Mouse (Mus musculus) frontal cortex, postnatal 10 days (tissue): Measurements from ENCODE around the gene Perp.

ENCODE experiments used
- DNase-seq, 2 experiments: peaks; one replicate each; pipeline ENCODE4 v3.0.0; 2022; ENCODE audit warnings: low spot score in 2 of 2, mixed read lengths in 1 of 2

The Perp gene

GRCm38 (mm10) chr10:18863332-18863731, 18.5 kb downstream of the Perp start:
- DNase-seq: no peak

GRCm38 (mm10) chr10:18864753-18865152, 19.9 kb downstream of the Perp start:
- DNase-seq: no peak

GRCm38 (mm10) chr10:18870990-18871389, 26.2 kb downstream of the Perp start:
- no peak for DNase-seq

- no peak for DNase-seq
These were observed 31.4 kb downstream of the Perp start for GRCm38 (mm10) chr10:18876211-18876610.

- DNase-seq: no peak
These were observed 33.3 kb downstream of the Perp start for GRCm38 (mm10) chr10:18878111-18878510.

DNA sequence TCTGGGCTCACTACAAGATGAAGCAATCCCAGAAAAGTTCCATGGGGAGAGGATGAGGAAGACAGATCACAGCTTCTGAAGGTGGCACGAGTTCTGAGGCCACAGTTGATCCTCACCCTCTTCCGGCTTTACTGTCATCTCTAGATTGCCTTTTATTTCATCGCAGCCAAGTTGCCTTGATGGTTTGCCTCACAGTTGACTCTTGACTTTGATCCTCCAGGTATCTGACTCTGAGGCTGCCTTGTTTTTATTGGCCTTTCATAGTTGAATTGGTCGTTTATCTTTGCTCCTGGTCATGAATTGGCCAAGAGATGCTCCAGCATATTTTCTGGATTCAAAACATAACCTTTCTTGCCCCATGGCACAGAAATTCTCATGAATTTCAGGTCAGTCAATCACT, 34.3 kb downstream of the Perp start:
- no peak for DNase-seq

DNA sequence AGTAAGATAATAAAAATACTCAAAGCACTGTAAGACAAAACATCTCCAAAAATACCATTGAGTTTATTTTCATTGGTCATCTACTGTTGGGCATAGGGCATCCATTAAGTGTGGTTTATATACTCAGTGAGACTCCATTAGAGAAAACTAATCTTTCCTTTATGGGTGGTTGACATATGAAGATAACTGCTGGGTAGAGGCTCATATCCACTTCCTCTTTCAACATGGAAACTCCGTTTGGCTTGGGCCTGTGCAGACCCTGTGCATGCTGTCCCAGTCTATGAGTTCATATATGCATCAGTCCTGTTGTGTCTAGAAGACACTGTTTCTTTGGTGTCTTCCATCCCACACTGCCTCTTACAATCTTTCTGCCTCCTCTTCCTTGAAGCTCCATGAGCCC, 34.9 kb downstream of the Perp start:
- no peak for DNase-seq

DNA sequence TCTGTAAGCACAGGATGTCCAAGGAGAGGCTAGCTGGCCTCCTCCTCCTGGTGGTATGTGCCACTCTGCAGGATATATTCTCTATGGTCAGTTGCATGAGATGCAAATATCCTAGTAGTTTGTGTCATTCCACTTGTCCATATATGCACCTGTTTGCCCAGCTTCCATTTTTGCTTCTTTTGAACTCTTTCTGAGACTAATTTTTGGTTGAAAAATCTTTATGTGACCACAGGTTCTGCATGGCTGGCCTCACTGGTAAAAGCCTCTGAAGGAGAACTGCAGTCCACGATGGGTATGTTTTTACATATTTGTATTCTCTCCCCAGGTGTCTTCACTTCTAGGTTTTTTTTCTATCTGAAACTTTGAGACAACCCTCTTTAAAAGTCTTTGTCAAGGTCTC, 37.4 kb downstream of the Perp start:
- no peak for DNase-seq

DNA sequence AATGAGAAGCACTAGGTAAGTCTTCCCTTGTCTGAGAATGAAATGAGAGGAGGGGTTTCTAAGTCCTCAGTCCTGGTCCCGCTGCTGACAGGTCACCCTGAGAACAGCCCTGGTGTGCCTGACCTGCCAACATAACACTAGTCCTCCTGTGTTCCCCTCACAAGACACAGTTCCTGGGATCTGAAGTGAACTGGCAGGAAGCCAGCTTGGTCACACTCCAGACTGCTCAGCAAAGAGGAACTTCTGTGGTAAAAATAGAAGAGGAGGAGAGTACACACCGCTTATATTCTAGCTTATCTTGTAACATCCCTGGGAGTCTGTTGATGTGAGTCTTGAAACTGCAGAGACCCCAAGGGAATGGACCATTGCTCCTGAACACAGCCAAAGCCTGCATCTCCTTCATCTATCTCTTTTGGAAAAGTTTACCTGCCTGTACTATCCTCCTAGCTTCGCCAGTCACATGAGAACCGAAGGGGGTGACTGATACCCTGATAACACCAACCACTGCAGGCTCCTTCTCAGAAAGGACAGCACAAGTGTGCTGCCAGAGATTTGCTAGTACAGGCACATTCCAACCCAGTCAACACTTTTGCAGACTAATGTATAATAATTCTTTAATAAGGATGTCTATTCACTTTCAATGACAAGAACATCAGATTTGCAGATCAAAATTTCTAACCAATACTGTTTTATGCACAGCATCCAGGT, 42.3 kb downstream of the Perp start:
- DNase-seq: peak; percentile 41

GRCm38 (mm10) chr10:18888751-18889150, 43.9 kb downstream of the Perp start:
- no peak for DNase-seq

DNA sequence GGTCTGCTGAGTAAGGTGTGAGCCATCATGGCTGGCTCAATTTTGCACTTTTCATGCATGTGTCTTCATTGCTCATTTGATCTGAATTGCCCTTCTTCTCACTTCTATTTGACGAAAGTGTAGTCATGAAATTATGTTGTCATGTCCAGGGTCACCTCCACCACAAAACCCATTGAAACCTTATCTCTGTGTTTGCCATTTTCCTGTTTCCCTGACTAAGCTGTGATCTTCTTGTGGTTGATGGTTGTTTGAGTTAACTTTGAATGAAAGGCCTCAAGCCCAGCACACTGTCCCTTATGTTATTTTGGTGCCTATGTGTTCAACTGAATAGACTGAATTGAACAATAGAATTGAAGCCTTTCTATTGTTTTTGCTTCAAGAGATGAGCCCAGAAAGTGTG, 44.4 kb downstream of the Perp start:
- no peak for DNase-seq

DNA sequence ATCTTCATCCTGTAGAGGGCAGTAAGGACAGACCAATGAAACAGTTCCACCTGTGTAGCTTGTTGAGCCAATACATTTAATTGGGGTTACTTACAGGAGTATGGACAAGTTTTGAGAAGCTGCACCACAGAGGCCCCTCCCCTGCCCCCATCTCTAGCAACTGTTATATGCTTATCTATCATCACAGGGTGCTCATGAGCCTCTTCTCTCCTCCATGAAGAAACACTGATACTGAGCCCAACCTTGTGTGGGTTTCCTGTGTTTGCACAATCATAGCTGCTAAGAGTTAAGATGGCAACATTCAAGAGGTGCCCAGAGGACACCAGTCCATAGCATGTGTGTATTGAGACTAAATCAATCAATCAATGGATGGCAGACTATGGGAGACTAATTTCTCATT, 46.3 kb downstream of the Perp start:
- no peak for DNase-seq

DNA sequence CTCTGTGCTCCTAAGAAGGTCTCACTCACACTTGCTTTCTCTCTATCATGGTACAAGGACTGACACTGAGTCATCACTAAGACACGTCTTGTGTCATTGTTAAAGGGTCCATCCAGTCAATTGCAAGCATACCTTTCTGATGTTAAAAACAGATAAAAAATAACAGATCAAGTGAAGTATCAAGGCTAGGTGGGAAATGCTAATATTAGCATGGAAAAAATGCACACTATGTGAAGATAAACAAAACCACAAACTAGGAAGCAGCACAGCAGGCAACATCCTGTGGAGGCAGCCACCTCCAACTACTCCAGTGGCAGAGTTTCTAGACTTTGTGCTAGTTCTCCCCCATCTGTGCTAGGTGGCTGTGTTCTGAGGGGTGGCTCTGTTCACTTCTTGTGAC, 47.3 kb downstream of the Perp start:
- DNase-seq: no peak

- no peak for DNase-seq
These were observed 49.7 kb downstream of the Perp start for GRCm38 (mm10) chr10:18894259-18895166.

DNA sequence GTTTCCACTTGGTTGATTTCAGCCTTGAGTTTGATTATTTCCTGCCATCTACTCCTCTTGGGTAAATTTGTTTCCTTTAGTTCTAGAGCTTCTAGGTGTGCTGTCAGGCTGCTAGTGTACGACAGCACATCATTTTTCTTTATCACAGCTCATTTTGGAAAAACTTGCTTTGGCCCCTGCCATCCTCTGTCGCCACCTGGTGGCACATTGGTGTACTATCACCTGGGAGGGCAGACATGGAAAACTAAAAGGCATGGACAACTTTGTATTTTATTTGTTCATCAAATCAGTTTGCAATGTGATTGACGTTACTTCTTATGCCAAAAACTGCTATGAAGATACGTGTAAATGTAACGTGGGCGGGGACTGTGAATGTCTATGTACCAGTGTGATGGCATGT, 59.3 kb downstream of the Perp start:
- DNase-seq: peak in 1 of 2 experiments; percentile 22
